Mouse (Mus musculus) heart, postnatal 36 days (tissue): ENCODE measurements around the gene Asf1b. TPM values are rescaled to one million over a fixed set of nuclear protein-coding genes. Genes with fewer than 3 reads are reported as not detected.
"Not testable (repeated sequence)": the region's sequence is repeated elsewhere in the genome, so short reads cannot be mapped to it uniquely, and the experiment has no call there.

ENCODE experiments used
- DNase-seq, 2 experiments: peaks; one replicate each; pipeline ENCODE4 v3.0.0; 2021 to 2022
- intact Hi-C: fragments of 180-260 bp; cut with DNase I; formaldehyde crosslinking; loops from one replicate; pipeline ENCODE4 v1.15.1; 2025
- total RNA-seq, 2 experiments: library from RNA; stranded (reverse); gene quantifications; 2 replicates each; pipeline ENCODE4 v1.2.3; 2021

Asf1b gene
- total RNA-seq, 2 experiments from 2014 or later = 1.2 to 2.4 TPM

DNA sequence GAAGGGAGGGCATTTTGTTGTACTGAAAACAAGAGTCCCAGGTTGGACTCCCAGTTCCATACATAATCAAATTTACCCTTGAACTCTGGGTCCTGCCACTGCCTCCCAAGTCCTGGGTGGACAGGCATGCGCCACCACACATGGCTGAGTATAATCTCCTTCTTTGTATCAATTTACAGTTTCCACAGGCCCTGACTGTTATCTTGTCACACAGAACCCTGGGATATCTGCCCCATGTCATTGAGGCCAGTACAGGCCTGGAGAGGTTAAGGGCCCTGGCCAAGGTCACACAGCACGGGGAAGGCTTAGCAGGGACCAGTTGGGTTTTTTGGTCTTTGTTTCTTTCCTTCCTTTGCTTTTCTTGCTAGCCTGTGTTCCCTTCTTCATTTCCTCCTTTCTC, 37.2 kb downstream of the Asf1b start:
- intact Hi-C loops = no loop called here
- no peak for DNase-seq

DNA sequence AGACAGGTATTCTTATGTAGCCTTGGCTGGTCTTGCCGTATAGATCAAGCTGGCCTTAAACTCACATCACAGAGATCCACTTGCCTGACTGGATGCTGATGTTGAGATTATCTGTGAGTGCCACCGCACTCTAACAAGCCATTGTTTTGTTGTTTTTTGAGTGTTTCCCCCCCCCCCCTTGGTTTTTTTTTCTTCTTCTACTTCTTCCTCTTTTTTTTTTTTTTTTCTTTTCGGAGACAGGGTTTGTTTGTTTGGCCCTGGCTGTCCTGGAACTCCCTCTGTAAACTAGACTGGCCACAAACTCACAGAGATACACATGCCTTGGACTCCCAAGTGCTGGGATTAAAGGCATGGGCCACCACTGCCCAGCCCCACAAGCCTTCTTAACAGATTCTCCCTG, 38.7 kb downstream of the Asf1b start:
- intact Hi-C loops = loop anchor here (1.0 kb wide), 1 partner anchor 10 kb away; no protein-coding TSS in a partner anchor

DNA sequence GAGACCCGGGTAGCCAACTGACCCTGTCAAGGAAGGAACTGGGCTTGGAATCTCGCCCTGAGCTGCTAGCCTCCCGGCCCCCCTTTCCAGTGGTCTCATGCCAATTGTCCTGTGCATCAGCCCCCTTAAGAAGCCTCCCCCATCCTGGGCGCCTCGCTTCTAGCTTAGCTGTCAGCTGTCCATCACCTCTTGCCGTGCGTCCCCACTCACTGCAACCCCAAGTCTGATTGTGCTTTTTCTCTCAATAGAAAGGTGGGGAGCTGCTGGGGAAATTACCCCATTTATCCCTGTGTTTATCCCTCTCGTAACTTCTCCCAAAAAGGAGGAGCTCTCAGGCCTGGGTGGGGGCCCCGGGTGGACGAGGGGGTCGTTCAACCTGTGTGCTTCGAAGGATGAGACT, 40.7 kb downstream of the Asf1b start:
- peak in 1 of 2 experiments; percentile 30 for DNase-seq
- intact Hi-C loops = loop anchor here (5.0 kb wide), 2 partner anchors 39 to 99 kb away; partner anchors contain the start of genes Asf1b and Gm10644

More for the DNA sequence above, 38.7 kb downstream of the Asf1b start:
- no peak for DNase-seq

DNA sequence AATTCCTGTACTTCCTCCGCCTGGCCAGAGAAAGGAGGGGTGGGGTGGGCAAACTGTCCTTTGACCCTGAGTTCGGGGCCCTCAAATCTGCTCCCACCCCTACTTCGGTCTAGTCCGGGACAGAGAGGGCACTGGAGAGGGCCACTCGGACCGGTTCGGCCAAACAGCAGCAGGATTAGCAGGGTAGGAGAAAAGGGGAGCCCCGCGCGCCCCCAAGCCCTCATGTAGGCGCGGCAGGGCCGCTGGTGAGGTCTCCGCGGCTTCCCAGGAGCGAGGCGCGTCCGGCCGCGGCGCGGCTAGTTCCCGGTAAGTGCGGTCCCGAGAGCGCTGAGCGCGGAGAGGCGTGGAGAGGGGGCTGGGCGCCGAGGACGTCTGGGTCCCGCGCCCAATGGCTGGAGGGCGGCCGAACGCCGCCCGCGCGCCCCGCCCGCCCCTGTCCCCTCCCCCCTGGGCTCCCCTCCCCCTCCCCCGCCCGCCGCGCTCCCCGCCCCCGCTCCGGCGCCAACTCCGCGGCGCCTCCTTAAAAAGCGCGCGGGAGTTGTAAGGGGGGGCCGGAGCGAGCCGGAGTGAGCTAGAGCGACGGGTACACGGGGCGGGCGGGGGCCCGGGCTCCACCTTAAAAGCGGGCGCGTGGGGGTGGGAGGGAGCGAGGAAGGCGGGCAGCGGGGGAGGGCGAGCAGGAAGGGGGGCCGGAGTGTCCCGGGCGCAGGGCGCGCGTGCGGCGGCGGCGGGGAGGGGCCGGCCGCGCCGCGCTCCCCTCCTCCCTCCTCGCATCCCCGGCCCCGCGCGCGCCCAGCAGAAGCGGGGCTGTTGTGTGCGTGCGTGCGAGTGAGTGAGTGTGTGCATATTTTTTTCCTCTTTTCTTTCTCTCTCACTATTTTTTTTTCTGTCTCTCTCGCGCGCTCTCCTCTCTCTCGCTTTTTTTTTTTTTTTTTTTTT, 41.5 kb downstream of the Asf1b start:
- intact Hi-C loops = loop anchor here (5.0 kb wide), 2 partner anchors 40 to 100 kb away; partner anchors contain the start of genes Asf1b and Gm10644
- peak; percentile 87 to 91 for DNase-seq

DNA sequence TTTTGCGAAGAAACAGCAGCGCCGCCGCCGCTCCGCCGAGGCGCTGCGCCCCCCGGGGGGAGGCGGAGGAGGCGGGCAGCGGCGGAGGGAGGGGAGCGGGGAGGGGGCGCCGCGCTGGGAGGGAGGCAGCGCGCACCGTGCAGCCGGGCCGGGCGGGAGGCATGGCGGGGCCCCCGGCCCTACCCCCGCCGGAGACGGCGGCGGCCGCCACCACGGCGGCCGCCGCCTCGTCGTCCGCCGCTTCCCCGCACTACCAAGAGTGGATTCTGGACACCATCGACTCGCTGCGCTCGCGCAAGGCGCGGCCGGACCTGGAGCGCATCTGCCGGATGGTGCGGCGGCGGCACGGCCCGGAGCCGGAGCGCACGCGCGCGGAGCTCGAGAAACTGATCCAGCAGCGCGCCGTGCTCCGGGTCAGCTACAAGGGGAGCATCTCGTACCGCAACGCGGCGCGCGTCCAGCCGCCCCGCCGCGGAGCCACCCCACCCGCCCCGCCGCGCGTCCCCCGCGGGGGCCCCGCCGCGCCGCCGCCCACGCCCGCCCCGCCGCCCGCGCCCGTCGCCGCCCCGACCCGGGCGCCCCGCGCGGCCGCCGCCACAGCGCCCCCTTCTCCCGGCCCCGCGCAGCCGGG, 42.3 kb downstream of the Asf1b start, which contains the start of gene Samd1:
Gene Samd1, plus strand, starts transcription at position 162 of the 631 bp plus-strand sequence.
- intact Hi-C loops = loop anchor here (5.0 kb wide), 2 partner anchors 40 to 100 kb away; partner anchors contain the start of genes Asf1b and Gm10644
- DNase-seq = peak; percentile 63 to 67

DNA sequence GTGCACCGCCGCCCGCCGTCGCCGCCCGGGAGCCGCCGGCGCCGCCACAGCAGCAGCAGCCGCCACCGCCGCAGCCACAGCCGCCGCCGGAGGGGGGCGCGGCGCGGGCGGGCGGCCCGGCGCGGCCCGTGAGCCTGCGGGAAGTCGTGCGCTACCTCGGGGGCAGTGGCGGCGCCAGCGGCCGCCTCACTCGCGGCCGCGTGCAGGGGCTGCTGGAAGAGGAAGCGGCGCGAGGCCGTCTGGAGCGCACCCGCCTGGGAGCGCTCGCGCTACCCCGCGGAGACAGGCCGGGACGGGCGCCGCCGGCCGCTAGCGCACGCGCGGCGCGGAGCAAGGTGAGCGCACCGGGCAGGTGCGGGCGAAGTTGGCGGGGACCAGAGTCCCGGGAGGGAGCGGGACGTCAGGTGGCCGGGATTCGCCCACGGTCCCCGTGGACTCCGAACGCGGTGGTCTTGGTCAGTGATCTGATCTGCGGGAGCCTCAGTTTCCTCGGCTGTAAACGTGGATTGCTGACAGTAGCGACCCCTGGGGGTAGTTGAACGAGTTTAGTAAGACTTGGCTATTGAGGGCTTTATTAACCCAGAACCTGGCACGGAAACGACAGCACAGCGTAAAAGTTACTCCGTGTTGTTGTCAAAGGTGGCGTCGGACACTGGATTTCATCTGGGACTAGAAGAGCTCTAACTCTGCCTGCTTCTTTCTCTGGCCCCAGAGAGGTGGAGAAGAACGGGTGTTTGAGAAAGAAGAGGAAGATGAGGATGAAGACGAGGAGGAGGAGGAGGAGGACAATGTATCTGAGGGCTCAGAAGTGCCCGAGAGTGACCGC, 43.1 kb downstream of the Asf1b start:
- intact Hi-C loops = loop anchor here (5.0 kb wide), 2 partner anchors 41 to 101 kb away; partner anchors contain the start of genes Asf1b and Gm10644
- peak; percentile 57 to 63 for DNase-seq

DNA sequence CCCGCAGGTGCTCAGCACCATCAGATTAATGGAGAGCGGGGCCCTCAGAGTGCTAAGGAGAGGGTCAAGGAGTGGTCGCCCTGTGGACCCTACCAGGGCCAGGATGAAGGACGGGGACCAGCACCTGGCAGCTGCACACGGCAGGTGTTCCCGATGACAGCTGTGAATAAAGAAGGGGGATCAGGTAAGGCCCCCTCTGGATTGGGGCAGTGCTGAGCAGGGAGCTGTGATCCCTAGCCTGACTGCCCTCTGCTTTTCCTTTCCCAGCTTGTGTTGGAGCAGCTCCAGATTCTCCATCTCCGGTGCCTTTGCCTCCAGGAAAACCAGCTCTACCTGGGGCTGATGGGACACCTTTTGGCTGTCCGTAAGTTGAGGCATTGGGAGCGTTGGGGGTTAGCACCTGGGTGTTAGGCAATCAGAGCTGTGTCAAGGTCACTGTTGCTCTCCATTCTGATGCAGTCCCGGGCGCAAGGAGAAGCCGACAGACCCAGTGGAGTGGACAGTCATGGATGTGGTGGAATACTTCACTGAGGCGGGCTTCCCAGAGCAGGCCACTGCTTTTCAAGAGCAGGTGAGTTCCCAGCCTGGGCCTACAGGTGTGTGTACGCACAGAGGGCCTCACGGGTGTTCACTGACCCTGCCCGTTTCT, 43.9 kb downstream of the Asf1b start:
- no peak for DNase-seq
- intact Hi-C loops = loop anchor here (5.0 kb wide), 2 partner anchors 42 to 102 kb away; partner anchors contain the start of genes Asf1b and Gm10644

DNA sequence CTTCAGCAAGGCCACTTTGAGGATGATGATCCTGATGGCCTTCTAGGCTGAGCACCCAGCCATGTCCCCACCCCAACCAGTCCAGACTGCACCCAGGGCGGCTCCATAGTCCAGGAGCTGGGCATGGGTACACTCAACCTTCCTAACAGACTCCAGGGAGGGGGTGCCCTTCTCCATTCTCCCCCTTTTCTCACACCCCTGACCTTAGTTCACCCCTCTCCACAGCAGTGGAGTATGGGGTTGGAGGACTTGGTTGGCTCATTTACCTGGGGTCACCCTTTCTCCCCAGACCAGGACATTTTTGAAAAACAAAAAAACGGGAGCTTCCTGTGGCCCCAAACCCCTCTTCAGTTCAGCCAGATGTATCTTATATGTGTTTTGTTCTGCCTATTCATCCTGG, 44.5 kb downstream of the Asf1b start:
- DNase-seq = no peak
- intact Hi-C loops = loop anchor here (5.0 kb wide), 2 partner anchors 43 to 103 kb away; partner anchors contain the start of genes Asf1b and Gm10644

DNA sequence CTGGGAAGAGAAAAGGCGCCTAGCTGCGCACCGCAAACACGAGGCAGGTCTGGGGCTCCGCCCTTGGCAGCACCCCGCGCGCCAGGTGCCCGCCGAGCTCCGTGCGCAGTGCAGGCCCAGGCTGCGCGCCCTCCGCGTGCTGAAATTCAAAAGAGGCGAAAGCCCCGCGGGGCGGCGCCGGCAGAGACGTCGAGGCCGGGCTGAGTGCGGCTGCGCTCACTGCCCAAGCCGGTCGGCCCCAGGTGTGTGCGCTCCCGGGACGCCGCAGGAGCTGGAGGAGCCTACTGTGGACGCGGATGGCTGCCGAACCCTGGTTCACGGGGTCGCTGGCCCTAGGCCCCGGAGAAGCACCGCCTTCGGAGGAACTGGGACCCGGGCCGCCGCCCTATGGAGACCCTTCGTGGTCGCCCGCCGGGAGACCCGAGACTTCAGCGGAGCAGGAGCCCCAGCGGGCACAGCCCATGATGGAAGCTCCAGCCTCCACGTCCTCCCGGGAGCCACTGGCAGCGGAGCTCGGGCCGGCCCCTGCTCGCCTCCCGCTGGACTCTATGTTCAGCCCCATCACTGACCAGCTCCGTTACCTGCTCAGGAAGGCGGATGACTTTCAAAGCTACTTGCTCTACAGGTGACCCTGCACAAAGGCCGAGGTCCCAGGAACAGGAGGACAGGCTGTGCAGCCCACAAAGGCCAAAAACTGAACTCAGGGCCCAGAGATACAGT, 46.1 kb downstream of the Asf1b start, which contains the start of gene 1700067K01Rik:
Gene 1700067K01Rik, plus strand, starts transcription at position 222 of the 720 bp plus-strand sequence.
- intact Hi-C loops = no loop called here
- no peak for DNase-seq

DNA sequence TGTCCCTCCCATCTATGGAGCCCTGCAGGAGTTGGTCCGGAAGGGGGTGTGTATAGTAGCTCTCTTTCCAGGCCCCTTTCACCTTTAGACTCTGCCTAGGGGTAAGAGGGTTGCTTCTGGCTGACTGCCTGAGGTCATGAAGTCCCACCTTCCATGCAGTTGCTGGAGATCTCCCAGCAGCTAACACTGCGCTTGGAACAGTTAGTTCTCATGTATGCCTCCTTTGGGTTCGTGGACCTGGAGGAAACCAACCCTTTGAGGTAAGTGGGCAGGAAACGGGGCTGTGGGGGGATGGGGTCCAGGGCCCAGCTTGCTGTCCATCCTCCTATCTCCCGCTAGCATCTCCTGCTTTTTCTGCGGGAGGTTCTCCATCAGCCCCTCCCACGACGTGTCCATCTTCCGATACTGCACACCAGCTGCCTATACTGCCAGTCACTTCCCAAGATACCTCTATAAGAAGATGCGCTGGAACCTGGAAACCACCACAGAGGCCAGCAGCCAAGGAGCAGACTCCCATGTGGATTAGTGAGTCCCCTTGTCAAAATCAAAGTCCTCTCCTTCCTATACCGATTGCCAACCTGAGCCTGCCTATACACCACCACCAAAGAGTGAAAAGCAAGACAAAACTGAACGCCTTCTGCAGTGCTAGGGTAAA, 47.8 kb downstream of the Asf1b start:
- intact Hi-C loops = no loop called here
- no peak for DNase-seq

DNA sequence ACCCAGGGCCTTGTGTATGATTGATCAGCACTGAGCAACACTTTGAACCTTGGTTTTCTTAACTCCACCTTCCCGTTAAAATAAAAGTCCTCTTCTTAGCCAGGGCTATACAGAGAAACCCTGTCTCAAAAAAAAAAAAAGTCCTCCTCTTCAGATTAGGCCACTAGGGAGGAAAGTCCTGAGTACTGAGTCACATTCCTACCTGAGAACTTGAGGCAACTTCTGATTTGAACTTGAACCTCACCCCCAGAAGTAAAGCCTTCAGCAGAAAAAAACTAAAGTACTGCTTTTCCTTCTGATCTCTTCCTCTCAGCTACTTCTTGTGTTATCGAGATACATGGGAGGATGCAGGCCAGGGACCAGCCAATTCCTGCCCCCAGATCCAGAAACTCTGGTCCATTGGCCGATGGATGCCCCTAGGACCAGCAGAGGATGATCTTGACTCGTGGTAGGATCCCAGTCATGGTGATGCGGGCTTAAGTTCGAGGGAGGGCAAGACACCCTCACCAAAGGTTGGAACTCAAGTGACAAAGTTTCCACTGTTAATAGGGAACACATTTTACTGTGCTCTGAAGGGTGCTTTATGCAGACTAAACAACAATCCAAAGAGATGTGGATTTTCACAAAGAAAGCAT, 48.4 kb downstream of the Asf1b start:
- intact Hi-C loops = loop anchor here (2.0 kb wide), 1 partner anchor 63 kb away; the partner anchor contains the start of gene Rfx1
- DNase-seq = no peak

DNA sequence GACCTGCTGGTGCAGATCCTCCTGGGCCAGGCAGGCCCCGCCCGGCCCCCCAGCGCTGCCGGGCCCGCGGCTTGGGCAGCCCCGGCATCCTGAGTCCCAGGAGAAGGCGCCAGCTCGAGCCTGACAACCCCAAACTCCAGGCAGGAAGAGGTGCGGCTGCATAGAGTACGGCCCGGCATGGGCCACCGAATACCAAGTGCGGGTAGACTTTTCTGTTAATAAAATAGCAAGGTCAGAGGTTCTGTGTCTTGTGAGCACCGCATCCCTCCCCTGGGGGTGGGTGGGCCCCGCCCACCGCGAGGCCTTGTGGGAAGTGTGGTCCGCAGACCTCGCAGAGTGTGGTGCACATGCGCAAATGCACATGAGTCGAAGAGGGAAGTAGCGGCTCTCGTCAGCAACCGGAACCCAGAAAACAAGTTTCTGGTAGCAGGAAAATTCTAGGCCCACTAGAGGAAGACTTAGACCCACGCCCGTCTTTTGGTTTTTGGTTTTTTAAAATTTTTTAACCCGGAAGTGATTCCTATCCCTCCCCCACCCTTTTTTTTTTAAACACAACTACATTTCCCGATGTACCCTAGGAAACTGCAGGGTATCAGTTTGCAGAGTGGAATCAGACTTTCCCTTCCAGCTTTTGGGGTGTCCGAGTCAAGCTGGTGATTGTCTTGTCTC, 49.4 kb downstream of the Asf1b start:
- intact Hi-C loops = loop anchor here (2.0 kb wide), 1 partner anchor 62 kb away; the partner anchor contains the start of gene Rfx1
- DNase-seq = peak; percentile 93 to 94

DNA sequence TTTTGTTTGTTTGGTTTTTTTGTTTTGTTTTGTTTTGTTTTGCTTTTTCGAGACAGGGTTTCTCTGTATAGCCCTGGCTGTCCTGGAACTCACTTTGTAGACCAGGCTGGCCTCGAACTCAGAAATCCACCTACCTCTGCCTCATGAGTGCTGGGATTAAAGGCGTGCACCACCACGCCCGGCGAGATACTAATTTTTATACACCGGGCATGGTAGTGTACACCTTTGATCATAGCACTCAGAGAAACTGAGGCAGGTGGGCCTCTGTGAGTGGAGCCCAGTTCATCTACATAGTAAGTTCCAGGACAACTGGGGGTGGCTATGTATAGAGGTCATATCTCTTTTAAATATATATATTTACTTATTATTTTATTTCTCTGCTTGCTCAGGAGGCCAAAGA, 50.2 kb downstream of the Asf1b start:
- not testable (repeated sequence) for DNase-seq
- intact Hi-C loops = loop anchor here (2.0 kb wide), 1 partner anchor 61 kb away; the partner anchor contains the start of gene Rfx1

DNA sequence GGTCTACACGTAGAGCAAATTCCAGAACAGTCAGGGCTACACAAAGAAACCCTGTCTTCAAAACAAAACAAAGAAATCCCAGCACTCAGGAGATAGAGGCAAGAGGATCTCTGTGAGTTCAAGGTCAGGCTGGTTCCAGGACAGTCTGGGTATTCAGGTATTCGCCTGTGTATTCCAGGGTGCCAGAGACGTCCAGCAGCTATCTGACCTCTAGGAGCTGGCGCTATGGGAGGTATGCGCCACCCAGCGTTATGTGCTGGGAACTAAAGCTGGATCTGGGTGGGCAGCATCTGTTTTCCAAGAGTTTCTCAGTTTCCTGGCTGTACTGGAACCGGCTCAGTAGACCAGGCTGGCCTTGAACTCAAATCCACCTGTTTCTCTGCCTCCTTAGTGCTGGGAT, 53.1 kb downstream of the Asf1b start:
- intact Hi-C loops = no loop called here
- no peak for DNase-seq

DNA sequence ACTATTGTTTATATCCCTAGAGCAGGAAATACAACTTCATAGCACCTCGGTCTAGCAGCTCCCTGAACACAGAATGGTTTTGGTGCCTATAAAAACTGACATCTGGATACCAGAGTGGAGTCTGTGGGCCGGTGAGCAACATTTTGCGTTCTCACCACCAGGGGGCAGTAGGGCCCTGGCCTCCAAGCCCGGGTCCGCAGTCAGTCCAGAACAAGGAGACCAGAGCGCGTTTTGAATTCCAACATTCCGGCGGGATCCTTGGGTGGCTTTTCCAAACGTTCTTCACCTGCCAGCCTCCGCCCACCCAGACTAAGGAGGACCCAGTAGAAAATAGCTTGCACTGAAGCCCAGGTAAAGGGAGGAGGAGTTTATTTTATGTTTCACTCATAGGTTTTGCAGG, 54.6 kb downstream of the Asf1b start:
- intact Hi-C loops = loop anchor here (5.0 kb wide), 1 partner anchor 347 kb away; no protein-coding TSS in a partner anchor
- DNase-seq = peak; percentile 90 to 92

DNA sequence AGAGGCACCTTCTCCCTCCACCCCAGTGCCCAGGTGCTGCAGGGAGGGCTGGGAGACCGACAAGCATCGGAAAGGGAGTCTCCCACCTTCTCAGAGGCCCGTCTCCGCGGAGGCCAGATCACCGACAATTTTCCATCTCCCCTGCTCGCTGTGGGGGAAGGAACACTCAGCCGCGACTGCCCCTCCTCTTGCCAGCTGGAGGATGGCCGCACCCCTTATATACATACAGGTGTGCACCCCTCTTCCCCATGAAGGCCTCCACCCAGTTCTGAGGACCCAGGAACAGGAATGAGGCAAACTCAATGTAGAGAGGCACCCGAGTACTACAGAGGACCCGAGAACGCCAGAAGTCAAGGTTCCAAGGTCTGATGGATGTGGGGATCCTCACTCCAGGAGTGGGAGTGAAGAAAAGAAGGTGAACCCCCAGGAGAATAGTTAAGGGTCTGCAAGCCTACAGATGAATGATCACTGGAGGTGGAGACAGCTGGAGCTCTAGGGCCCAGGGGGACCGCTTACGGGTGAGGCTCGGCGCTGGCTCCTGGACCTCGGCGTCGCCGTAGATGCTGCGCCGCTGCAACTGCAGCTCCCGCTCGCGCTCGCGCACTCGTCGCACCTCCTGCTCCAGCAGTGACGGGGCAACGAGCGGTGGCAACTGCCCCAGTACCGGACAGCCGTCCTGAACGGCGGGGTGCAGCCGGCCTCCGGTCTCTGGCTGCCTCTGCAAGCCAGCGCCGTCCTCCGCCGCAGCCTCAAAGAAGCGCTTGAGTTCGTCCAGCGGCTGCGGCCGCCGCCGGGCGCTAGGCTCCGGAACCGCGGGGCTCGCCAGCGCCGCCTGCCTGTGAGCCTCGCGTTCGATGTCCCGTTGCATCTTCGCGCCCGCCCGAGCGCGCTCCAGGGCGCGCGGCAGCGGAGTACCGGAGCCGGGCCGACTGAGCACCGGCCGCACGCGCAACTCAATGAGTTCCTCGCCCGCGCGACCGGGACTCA, 55.6 kb downstream of the Asf1b start:
- DNase-seq = peak; percentile 86 to 87
- intact Hi-C loops = loop anchor here (5.0 kb wide), 1 partner anchor 346 kb away; no protein-coding TSS in a partner anchor
